Mouse (Mus musculus) adrenal gland (tissue): ENCODE measurements around the gene Rhoc.
"Not testable (repeated sequence)": the region's sequence is repeated elsewhere in the genome, so short reads cannot be mapped to it uniquely, and the experiment has no call there.

Experiments
- intact Hi-C: fragments of 180-260 bp; cut with DNase I; formaldehyde crosslinking; loops from one replicate; pipeline ENCODE4 v1.15.1; 2025
- long read RNA-seq, 2 experiments: library from polyadenylated mRNA; unstranded; transcript quantifications; one replicate each; pipeline ENCODE4 v2.0.0; 2020; ENCODE audit warnings: borderline replicate concordance in 1 of 2; ENCODE audit not compliant: insufficient replicate concordance in 1 of 2

Rhoc gene
- long read RNA-seq, experiment 1, transcript Rhoc-201 (5 exons, 1,202 nt) = major isoform, 48 of 57 reads
- long read RNA-seq, experiment 1, partial matches to known transcripts = 4 of 57 reads
- long read RNA-seq, experiment 1, other reads (novel, unspliced or antisense) = 1 of 57 reads
- long read RNA-seq, experiment 2, transcript Rhoc-201 (5 exons, 1,202 nt) = major isoform, 62 of 76 reads
- long read RNA-seq, experiment 2, transcript Rhoc-202 (5 exons, 959 nt) = minor isoform, 6 of 76 reads
- long read RNA-seq, experiment 2, partial matches to known transcripts = 5 of 76 reads
- long read RNA-seq, experiment 2, other reads (novel, unspliced or antisense) = 3 of 76 reads

GRCm38 (mm10) chr3:104788075-104788474, at the start of gene Rhoc:
Gene Rhoc (plus strand): TSS chr3:104788375.
- intact Hi-C loops = loop anchor here (5.0 kb wide), 2 partner anchors 34 to 269 kb away; no protein-coding TSS in a partner anchor

GRCm38 (mm10) chr3:104741954-104742353, 46.2 kb upstream of the Rhoc start:
- intact Hi-C loops = no loop called here

- intact Hi-C loops = no loop called here
Observed at GRCm38 (mm10) chr3:104743161-104743560, 45.0 kb upstream of the Rhoc start.

- intact Hi-C loops = no loop called here
Observed at GRCm38 (mm10) chr3:104743864-104744263, 44.3 kb upstream of the Rhoc start.

- intact Hi-C loops = not testable (repeated sequence)
Observed at GRCm38 (mm10) chr3:104752845-104753244, 35.3 kb upstream of the Rhoc start.

GRCm38 (mm10) chr3:104758406-104758805, 29.8 kb upstream of the Rhoc start:
- intact Hi-C loops = no loop called here

- intact Hi-C loops = no loop called here
Observed at GRCm38 (mm10) chr3:104758869-104759268, 29.3 kb upstream of the Rhoc start.

GRCm38 (mm10) chr3:104762103-104762863, 25.9 kb upstream of the Rhoc start:
- intact Hi-C loops = not testable (repeated sequence)

- intact Hi-C loops = no loop called here
Observed at GRCm38 (mm10) chr3:104765021-104765420, 23.2 kb upstream of the Rhoc start.

GRCm38 (mm10) chr3:104767141-104767540, 21.0 kb upstream of the Rhoc start:
- intact Hi-C loops = no loop called here

GRCm38 (mm10) chr3:104767716-104768115, 20.5 kb upstream of the Rhoc start:
- intact Hi-C loops = no loop called here

GRCm38 (mm10) chr3:104769135-104769534, 19.0 kb upstream of the Rhoc start:
- intact Hi-C loops = no loop called here

GRCm38 (mm10) chr3:104770035-104770434, 18.1 kb upstream of the Rhoc start:
- intact Hi-C loops = loop anchor here (5.0 kb wide), 1 partner anchor 287 kb away; no protein-coding TSS in a partner anchor

- intact Hi-C loops = loop anchor here (5.0 kb wide), 1 partner anchor 286 kb away; no protein-coding TSS in a partner anchor
Observed at GRCm38 (mm10) chr3:104770918-104771317, 17.3 kb upstream of the Rhoc start.

- intact Hi-C loops = loop anchor here (5.0 kb wide), 1 partner anchor 286 kb away; no protein-coding TSS in a partner anchor
Observed at GRCm38 (mm10) chr3:104771460-104771859, 16.7 kb upstream of the Rhoc start.

GRCm38 (mm10) chr3:104773301-104773700, 14.9 kb upstream of the Rhoc start:
- intact Hi-C loops = loop anchor here (5.0 kb wide), 1 partner anchor 284 kb away; no protein-coding TSS in a partner anchor

GRCm38 (mm10) chr3:104777342-104777741, 10.8 kb upstream of the Rhoc start:
- intact Hi-C loops = loop anchor here (5.0 kb wide), 1 partner anchor 65 kb away; no protein-coding TSS in a partner anchor

- intact Hi-C loops = loop anchor here (5.0 kb wide), 2 partner anchors 68 to 187 kb away; no protein-coding TSS in a partner anchor
Observed at GRCm38 (mm10) chr3:104779949-104780348, 8.2 kb upstream of the Rhoc start.

GRCm38 (mm10) chr3:104780561-104781420, 7.4 kb upstream of the Rhoc start, which contains the start of gene Ppm1j:
Gene Ppm1j (plus strand): TSS chr3:104781056.
- intact Hi-C loops = loop anchor here (5.0 kb wide), 1 partner anchor 187 kb away; no protein-coding TSS in a partner anchor

GRCm38 (mm10) chr3:104781471-104781903, 6.7 kb upstream of the Rhoc start, which contains the start of gene Fam19a3:
Gene Fam19a3 (minus strand): TSS chr3:104781840.
- intact Hi-C loops = loop anchor here (5.0 kb wide), 1 partner anchor 186 kb away; no protein-coding TSS in a partner anchor
